Mouse (Mus musculus): Measurements from ENCODE around the gene Pde4d.

The Pde4d gene

GRCm38 (mm10) chr13:109506754-109507153, 1057.0 kb downstream of the Pde4d start:
- DNase-seq (ENCODE audit: low read depth), result peak; percentile 10

DNA sequence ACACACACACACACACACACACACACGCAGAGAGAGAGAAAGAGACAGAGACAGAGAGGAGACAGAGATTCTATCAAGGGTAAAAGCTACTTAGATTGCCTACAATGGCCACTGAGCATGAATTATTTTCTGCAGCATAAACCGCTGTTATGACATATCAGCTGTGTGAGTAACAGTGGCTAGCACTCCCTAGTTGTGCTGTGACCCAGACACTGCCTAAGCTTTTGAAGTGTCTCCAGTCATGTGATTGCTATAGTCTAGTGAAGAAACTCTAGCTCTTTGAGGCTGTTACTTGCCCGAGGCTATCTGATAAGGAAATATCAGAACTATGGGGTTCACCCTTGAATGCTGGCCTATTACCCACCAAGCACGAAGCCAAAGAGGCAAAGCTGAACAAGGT, 1058.7 kb downstream of the Pde4d start:
- no peak for DNase-seq (ENCODE audit: low read depth)

DNA sequence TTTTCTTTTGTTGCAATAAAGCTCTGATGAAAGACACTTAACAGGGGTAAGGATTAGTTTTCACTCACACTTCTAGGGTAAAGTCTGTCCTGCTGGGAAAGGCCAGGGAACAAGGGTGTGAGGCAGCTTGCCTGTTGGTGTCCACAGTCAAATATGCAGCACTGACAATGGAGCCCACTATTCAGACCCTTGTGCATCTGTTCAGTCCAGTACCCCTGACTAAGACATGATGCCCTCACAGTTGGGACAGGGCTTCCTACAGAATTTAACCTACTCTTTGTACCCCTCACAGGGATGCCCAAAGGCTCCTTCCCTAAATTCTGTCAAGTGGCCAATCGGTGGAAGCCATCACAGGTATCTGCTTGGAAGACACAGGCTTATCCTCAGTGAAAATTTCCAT, 1068.4 kb downstream of the Pde4d start:
- no peak for DNase-seq (ENCODE audit: low read depth)

- DNase-seq (ENCODE audit: low read depth), result peak; percentile 65
Measured at GRCm38 (mm10) chr13:109519485-109519884, 1069.7 kb downstream of the Pde4d start.

GRCm38 (mm10) chr13:109519966-109520646, 1070.4 kb downstream of the Pde4d start:
- no peak for DNase-seq (ENCODE audit: low read depth)

DNA sequence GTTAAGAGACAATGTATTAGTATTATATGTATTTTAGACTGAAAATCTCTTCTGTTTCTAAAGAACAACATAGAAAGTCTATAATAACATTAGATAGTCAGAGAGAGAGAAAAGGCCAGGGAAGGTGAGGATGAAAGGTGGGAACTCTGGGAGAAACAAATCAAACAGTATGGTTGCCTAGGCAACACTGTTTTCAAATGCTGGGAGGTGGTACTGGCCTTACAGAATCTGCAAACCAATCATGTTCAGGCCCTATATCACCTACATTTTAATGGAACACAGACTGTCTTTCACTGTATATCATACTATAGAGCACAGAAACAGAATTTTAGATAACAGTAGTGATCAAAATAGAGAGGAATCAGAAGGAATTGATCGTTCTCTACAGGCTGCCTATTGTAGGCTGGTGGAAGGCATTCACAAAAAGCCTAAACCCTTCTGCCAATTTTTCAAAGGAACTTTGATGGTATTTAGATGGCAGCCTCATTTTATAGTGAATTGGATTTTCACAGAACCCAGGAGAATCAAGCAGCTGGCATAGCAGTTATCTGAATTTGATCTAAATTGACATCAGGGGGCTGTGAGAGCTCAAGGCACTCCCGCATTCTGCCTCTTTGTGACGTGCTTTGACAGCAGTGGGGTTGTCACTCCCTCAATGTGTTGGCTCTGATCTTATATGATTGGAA, 1084.2 kb downstream of the Pde4d start:
- no peak for DNase-seq (ENCODE audit: low read depth)

DNA sequence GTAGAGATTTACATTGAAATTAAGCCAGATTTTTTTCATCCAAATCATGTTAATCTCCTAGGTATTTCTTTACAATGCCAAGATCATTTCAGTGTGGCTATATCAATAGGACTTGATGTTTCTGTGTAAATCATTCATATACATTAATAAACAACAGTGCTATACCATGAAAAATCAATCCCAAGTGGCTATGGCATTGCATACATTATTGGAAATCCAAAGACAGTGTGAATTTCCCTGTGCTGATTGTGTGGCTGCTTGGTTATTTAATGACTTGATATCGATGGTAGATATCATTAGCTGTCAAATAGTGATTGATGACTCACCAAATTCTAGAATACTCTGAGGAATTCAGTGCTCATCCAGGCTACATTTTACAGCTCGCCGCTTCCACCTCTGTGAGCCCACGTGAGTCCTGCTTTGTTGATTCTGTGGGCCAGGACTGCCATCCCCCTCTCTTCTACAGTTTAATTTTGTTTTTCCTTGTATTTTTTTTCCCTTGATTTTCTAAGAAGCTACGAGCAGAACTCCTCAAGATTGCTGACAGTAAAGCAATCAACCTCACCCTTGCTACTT, 1085.0 kb downstream of the Pde4d start:
- no peak for DNase-seq (ENCODE audit: low read depth)

GRCm38 (mm10) chr13:109536636-109537035, 1086.9 kb downstream of the Pde4d start:
- DNase-seq (ENCODE audit: low read depth), result peak; percentile 63

DNA sequence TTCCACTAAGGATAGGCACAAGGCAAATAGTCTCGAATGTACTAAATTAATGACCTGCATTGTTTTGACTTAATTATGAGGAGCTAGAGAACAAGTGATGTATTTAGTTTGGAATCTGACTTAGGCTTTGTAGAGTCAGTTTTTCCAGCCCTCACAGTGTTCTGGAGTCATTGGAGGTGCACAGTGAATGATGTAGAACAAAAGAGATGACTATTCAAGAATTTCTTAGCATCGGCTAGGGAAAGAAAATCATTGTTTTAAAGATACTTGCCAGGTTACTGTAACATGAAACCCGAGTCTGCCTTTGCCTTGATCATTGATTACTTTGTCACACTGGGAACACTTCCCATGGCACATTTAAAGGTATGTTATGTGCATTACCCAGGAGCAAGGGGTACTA, 1089.6 kb downstream of the Pde4d start:
- DNase-seq (ENCODE audit: low read depth), result no peak

DNA sequence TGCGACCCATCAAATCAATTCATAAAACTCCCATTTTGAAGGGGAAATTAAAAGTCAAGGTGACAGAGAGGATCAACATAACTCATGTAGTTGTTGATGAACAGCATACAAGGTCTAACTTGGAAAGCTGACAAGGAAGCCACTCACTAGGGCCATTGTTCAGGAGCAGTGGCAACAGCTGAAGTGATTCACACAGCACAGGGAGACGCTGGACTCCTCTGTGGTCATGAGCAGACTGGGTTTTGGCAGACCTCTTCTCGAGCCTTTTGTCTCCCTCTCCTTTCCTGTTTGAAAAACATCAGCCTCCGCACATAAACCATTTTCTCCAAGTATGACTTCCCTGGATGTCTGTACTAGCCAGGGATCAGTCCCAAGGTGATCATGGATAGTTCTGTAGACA, 1094.9 kb downstream of the Pde4d start:
- peak; percentile 35 for DNase-seq (ENCODE audit: low read depth)

GRCm38 (mm10) chr13:109546337-109546736, 1096.6 kb downstream of the Pde4d start:
- DNase-seq (ENCODE audit: low read depth), result peak; percentile 8

DNA sequence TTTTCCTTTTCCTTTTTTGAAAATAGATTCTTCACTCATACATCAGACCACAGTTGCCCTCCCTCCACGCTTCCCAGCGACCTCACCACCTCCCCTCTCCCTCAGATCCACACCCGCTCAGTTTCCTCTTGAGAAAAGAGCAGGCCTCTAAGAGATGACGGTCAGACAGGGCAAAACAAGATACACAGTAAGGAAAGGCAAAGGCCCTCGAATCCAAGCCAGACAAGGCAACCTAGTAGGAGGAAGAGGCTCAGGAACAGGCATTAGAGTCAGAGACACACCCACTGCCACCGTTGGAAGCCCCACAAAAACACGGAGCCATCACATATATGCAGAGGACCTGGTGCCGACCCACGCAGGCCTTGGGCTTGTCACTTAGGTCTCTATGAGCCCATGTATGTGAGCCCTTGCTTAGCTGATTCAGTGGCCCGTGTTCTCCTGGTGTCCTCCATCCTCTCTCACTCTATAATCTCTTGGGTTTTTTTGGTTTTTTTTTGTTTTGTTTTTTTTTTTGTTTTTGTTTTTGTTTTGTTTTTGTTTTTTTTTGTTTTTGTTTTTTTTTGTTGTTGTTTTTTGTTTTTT, 1097.3 kb downstream of the Pde4d start:
- no peak for DNase-seq (ENCODE audit: low read depth)

DNA sequence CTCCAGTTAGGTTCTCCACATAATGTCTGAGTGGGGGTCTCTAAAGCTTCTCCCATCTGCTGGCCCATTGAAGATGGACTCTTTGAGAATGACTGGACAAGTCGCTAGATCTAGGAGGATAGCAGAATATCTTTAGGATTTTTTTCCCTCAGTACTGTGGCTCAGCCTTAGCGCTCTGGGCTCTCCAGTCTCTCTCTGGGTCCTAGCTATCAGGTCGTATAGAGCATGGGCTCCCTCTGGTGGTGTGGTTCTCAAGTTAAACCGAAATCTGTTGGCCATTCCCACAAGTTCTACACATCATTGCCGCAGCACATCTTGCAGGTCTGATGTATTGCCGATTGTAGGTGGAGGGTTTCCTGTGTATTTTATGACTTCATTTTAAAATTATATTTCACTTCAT, 1098.0 kb downstream of the Pde4d start:
- peak; percentile 92 for DNase-seq (ENCODE audit: low read depth)

DNA sequence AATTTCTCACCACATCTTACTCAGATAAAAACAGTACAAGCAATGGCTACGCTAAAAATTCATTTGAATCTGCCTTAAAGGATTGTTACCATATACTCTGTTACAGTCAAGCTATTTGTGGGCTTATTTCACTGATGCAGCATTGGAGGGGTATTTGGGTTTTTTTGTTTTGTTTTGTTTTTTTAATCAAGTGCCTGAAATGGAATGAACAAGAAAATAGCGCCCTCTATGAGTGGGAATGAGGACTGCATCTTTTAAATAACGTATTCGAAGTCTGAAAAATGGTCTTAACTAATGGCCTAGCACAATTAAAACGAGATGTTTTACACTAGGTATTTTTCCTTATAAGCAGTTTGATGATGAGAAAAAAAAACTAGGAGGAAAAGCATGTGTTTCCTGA, 1098.5 kb downstream of the Pde4d start:
- DNase-seq (ENCODE audit: low read depth), result peak; percentile 38

DNA sequence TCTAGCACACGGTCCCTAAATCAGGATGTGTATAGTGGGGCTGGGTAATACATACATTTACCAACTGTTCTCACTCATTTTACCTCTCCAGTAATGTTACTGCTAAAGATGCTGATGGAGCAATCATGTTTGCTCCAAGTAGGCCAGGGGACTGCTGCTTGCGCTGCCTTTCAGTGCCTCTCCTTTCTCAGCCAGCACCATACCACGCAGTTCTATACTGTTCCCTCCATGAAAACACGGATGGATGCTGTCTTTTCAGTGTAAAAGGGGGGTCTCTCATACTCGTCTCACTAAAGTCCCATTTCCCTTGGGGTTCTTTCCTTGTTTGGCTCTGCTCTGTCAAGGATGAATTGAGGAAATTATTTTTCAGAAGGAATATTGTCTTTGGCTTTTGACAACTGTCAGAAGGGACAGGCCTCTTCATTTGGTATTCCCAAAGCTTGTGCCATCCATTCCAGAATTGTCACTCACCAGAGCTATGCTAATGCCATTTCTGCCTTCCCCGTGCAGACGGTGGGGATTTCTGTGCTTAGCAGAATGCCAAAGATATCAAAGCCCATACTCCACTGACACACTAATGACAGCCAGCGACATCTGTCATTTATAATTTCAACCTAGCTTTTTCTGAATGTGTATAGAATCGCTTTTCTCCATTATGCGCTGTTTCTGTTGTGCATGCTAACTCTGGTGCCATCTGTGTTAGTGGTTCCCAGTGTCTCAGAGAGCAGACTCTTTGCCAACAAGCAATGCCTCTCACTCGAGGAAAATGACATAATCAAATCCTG, 1099.2 kb downstream of the Pde4d start:
- DNase-seq (ENCODE audit: low read depth), result no peak

DNA sequence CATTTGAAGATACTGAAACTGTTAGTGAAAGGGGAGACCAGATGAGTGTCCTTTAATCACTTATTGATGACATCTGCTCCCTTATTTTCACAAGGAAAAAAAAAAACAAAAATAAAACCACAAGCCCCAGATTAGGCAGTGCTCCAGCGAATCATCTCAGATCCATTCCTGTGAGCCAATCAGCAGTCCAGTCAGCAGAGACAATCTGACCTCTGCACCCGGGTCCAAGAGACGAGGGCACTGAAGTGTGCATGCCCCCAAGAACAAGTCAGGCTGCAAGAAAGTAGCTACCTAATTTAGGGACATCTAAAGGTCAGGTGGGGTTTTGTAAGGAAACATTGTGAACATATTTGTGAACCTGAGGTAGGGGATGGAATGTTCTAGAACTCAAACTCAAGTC, 1102.1 kb downstream of the Pde4d start:
- no peak for DNase-seq (ENCODE audit: low read depth)

DNA sequence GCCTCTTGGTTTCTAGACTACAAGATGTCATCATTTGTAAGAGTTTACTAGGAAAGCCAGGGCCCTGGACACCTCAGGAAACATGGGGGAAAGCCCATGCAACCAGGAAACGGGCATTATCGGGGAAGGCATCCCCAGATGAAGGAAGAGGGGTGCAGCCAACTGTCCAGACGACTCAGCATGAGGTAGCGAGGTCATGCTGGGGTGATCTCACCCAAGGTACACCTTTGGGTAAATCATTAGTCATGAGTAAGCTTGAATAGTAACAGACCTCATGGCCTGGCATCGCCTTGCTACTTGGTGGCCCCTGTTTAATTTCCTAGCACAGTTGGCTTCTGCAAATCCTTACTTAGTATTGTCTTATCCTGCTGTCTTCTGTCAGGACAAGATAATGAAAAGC, 1105.8 kb downstream of the Pde4d start:
- DNase-seq (ENCODE audit: low read depth), result no peak

GRCm38 (mm10) chr13:109556853-109557252, 1107.1 kb downstream of the Pde4d start:
- DNase-seq (ENCODE audit: low read depth), result no peak

- DNase-seq (ENCODE audit: low read depth), result peak; percentile 82
Measured at GRCm38 (mm10) chr13:109558341-109559257, 1108.9 kb downstream of the Pde4d start.

- DNase-seq (ENCODE audit: low read depth), result no peak
Measured at GRCm38 (mm10) chr13:109560261-109560660, 1110.5 kb downstream of the Pde4d start.

Measured in NIH3T3 (cell line).